Mouse (Mus musculus) stomach, postnatal 0 days (tissue): ENCODE results near the gene Klhl12.

ENCODE experiments used
- CTCF ChIP-seq: IDR thresholded peaks from 2 replicates; pipeline ENCODE4 v1.5.1; 2016; ENCODE audit warnings: antibody characterized with exemption, low read depth, mild to moderate bottlenecking, moderate library complexity
- EP300 ChIP-seq: optimal IDR thresholded peaks from 2 replicates; pipeline ENCODE3; 2016; ENCODE audit warnings: antibody characterized with exemption

DNA sequence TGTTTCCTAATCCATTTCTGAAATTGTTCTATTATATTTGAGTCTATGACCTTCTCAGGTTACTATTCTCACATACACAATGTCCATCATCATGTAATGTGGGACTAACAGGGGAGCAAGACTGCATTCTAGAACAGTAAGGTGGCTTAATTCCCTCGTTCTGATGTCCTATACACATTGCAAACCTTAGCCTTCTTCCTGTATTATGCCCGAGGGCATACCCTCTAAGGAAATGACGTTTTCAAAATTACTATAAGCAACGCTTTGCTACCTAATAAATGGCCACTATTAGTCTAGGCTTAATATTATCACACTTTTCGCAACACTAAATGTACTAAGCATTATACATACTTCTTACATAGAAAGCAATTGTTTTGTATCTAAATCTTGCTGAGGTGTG lies 38.6 kb downstream of the Klhl12 start:
- TF ChIP-seq CTCF (no peak), EP300 (no peak)
